Mouse (Mus musculus): ENCODE measurements around the gene 4930556J24Rik. TPM values are rescaled to one million over a fixed set of nuclear protein-coding genes. Genes with fewer than 3 reads are reported as not detected.
A peak's percentile ranks its signal among the peaks of the same experiment; 100 is the strongest.

4930556J24Rik gene
- total and polyA plus RNA-seq, 3 experiments, result 0.31 to 0.47 TPM; not detected in 1

- TF ChIP-seq MEF2A (IDR thresholded peaks at IDR 0.05; ENCODE audit: extremely low read depth, insufficient replicate concordance, low read depth, low read length, poor library complexity, severe bottlenecking) (no peak), TBP (IDR thresholded peaks at IDR 0.05; ENCODE audit: low read depth, low read length) (no peak; the same call in 1 of the 2 replicates), GABPA (IDR thresholded peaks at IDR 0.05; ENCODE audit: low read depth, low read length) (no peak), NRF1 (IDR thresholded peaks at IDR 0.05; ENCODE audit: insufficient read depth, low read depth, low read length, poor library complexity, severe bottlenecking) (no peak), BHLHE40 (IDR thresholded peaks at IDR 0.05; ENCODE audit: borderline replicate concordance, low read depth, low read length) (0 out of 2 replicates have a peak, but pooled peaks have one; percentile 30), E2F4 (IDR thresholded peaks at IDR 0.05; ENCODE audit: borderline replicate concordance, low read depth, low read length) (peak; percentile 57; the same call in 1 of the 2 replicates), MYC (IDR thresholded peaks at IDR 0.05; ENCODE audit: low read depth, low read length) (peak; percentile 99), ZKSCAN1 (IDR thresholded peaks at IDR 0.05; ENCODE audit: low read depth, low read length) (no peak), NELFE (IDR thresholded peaks at IDR 0.05; ENCODE audit: low read depth, low read length) (peak; percentile 37; the same call in 1 of the 2 replicates), GATA1 (IDR thresholded peaks at IDR 0.05; ENCODE audit: low read depth, low read length) (no peak), POLR2A (IDR thresholded peaks at IDR 0.05; ENCODE audit: control insufficient read depth in 1 of 2, insufficient read depth in 1 of 2, low read depth in 1 of 2, low read length in 2 of 2, poor library complexity in 1 of 2) (peak; percentile 7 to 29; a peak in 2 of 4 replicates), USF1 (IDR thresholded peaks at IDR 0.05; ENCODE audit: low read depth, low read length) (peak; percentile 92)
Measured at GRCm38 (mm10) chr11:3914109-3914840, 62.3 kb downstream of the 4930556J24Rik start, which contains the start of gene Slc35e4 (continued).

GRCm38 (mm10) chr11:3913316-3914108 lies 63.1 kb downstream of the 4930556J24Rik start:
- Histone ChIP-seq H3K4me3 (ENCODE audit: control insufficient read depth in 1 of 2, insufficient read depth in 1 of 2, low read depth in 2 of 2, low read length in 2 of 2) (peak overlapping the region; percentile 72 to 75), H3K9ac (ENCODE audit: control insufficient read depth, low read depth, low read length, poor library complexity, severe bottlenecking) (peak overlapping the region; percentile 74), H3K79me2 (ENCODE audit: control insufficient read depth, insufficient read depth, low read length, poor library complexity) (peaks cover 17% of the 10 kb centered on the region), H3K27me3 (ENCODE audit: control insufficient read depth in 1 of 2, insufficient read depth in 2 of 2, low read length in 2 of 2) (no peaks in the 10 kb centered on the region), H3K9me3 (replicated peaks; ENCODE audit: insufficient read depth, low read length) (no peaks in the 10 kb centered on the region), H3K4me1 (ENCODE audit: control insufficient read depth in 1 of 2, insufficient read depth in 2 of 2, low read length in 2 of 2) (peaks cover 9 to 30% of the 10 kb centered on the region in 2 experiments; a peak in 3 of 4 replicates), H3K36me3 (ENCODE audit: control insufficient read depth in 1 of 2, insufficient read depth in 2 of 2, low read length in 2 of 2) (peaks cover 0 to 10% of the 10 kb centered on the region in 2 experiments; a peak in 2 of 4 replicates), H3K27ac (ENCODE audit: control insufficient read depth, low read depth, low read length) (peak overlapping the region; percentile 85)
- peak; percentile 98 for DNase-seq (ENCODE audit: low read depth, low spot score)
- TF ChIP-seq RCOR1 (IDR thresholded peaks at IDR 0.05; ENCODE audit: low read depth, low read length) (no peak; the same call in 1 of the 2 replicates), KAT2A (conservative IDR thresholded peaks at IDR 0.05; ENCODE audit: low read depth, low read length) (no peak; the same call in 1 of the 2 replicates), ETS1 (IDR thresholded peaks at IDR 0.05; ENCODE audit: low read depth, low read length) (no peak), MEF2A (IDR thresholded peaks at IDR 0.05; ENCODE audit: extremely low read depth, insufficient replicate concordance, low read depth, low read length, poor library complexity, severe bottlenecking) (no peak), TBP (IDR thresholded peaks at IDR 0.05; ENCODE audit: low read depth, low read length) (no peak), GABPA (IDR thresholded peaks at IDR 0.05; ENCODE audit: low read depth, low read length) (no peak), HCFC1 (IDR thresholded peaks at IDR 0.05; ENCODE audit: low read depth, low read length) (no peak; the same call in 1 of the 2 replicates), BHLHE40 (IDR thresholded peaks at IDR 0.05; ENCODE audit: borderline replicate concordance, low read depth, low read length) (no peak), TAL1 (IDR thresholded peaks at IDR 0.05; ENCODE audit: low read length) (peak; percentile 18; the same call in 1 of the 2 replicates), ZMIZ1 (IDR thresholded peaks at IDR 0.05; ENCODE audit: low read depth, low read length) (no peak), E2F4 (IDR thresholded peaks at IDR 0.05; ENCODE audit: borderline replicate concordance, low read depth, low read length) (no peak), TCF12 (IDR thresholded peaks at IDR 0.05; ENCODE audit: low read depth, low read length) (peak; percentile 22; the same call in 1 of the 2 replicates), MYC (IDR thresholded peaks at IDR 0.05; ENCODE audit: low read depth, low read length) (no peak), POLR2A (IDR thresholded peaks at IDR 0.05; ENCODE audit: control insufficient read depth in 1 of 2, insufficient read depth in 1 of 2, low read depth in 1 of 2, low read length in 2 of 2, poor library complexity in 1 of 2) (peak; percentile 67 to 71; a peak in 2 of 4 replicates), USF2 (IDR thresholded peaks at IDR 0.05; ENCODE audit: borderline replicate concordance in 1 of 2, insufficient read depth in 1 of 2, low read depth in 1 of 2, low read length in 2 of 2) (no peak), POLR2AphosphoS5 (IDR thresholded peaks at IDR 0.05; ENCODE audit: borderline replicate concordance, low read depth, low read length) (no peak), NRF1 (IDR thresholded peaks at IDR 0.05; ENCODE audit: insufficient read depth, low read depth, low read length, poor library complexity, severe bottlenecking) (peak; percentile 80), POLR2AphosphoS2 (IDR thresholded peaks at IDR 0.05; ENCODE audit: low read length) (peak; percentile 58), ELF1 (IDR thresholded peaks at IDR 0.05; ENCODE audit: low read depth, low read length) (peak; percentile 65; the same call in 1 of the 2 replicates), ZNF384 (IDR thresholded peaks at IDR 0.05; ENCODE audit: low read depth, low read length) (no peak), SIN3A (IDR thresholded peaks at IDR 0.05; ENCODE audit: low read length) (peak; percentile 34; the same call in 1 of the 2 replicates), MAZ (IDR thresholded peaks at IDR 0.05; ENCODE audit: low read depth, low read length) (0 out of 2 replicates have a peak, but pooled peaks have one; percentile 55), CHD2 (IDR thresholded peaks at IDR 0.05; ENCODE audit: low read length) (peak; percentile 34; the same call in 1 of the 2 replicates), ZKSCAN1 (IDR thresholded peaks at IDR 0.05; ENCODE audit: low read depth, low read length) (no peak), GATA1 (IDR thresholded peaks at IDR 0.05; ENCODE audit: low read depth, low read length) (no peak)

Data from MEL (cell line).